Mouse (Mus musculus) hindbrain, postnatal 0 days (tissue): Measurements from ENCODE around the gene Snx27. TPM values are rescaled to one million over a fixed set of nuclear protein-coding genes. Genes with fewer than 3 reads are reported as not detected.

Source experiments
- ATAC-seq: fragments of 200-750 bp; cut with Nextera tagmentation; 2 replicates; pipeline ENCODE4 v1.8.0; 2017; ENCODE audit warnings: mild to moderate bottlenecking, moderate TSS enrichment, moderate library complexity
- DNase-seq: peaks from one replicate; pipeline ENCODE4 v3.0.0-alpha.2; 2015; ENCODE audit warnings: low spot score
- H3K27ac ChIP-seq: fragments of 300-500 bp; sonication (generic); 2 replicates; pipeline ENCODE4 v1.5.1; 2014; ENCODE audit warnings: mild to moderate bottlenecking
- H3K27me3 ChIP-seq: fragments of 300-500 bp; sonication (generic); 2 replicates; pipeline ENCODE4 v1.6.1; 2014; ENCODE audit warnings: low read length, mixed read lengths; ENCODE audit not compliant: insufficient read depth
- H3K36me3 ChIP-seq: fragments of 300-500 bp; sonication (generic); 2 replicates; pipeline ENCODE4 v1.6.1; 2014; ENCODE audit warnings: low read length, mixed read lengths; ENCODE audit not compliant: insufficient read depth
- H3K4me1 ChIP-seq: fragments of 300-500 bp; sonication (generic); 2 replicates; pipeline ENCODE4 v1.6.1; 2014; ENCODE audit warnings: antibody characterized with exemption, low read length, mixed read lengths; ENCODE audit not compliant: insufficient read depth
- H3K4me2 ChIP-seq: fragments of 300-500 bp; sonication (generic); 2 replicates; pipeline ENCODE4 v1.6.1; 2014; ENCODE audit warnings: low read depth, mild to moderate bottlenecking, low read length, moderate library complexity, mixed read lengths
- H3K4me3 ChIP-seq: fragments of 300-500 bp; sonication (generic); 2 replicates; pipeline ENCODE4 v1.5.1; 2014; ENCODE audit warnings: low read length
- H3K9ac ChIP-seq: fragments of 300-500 bp; sonication (generic); replicated peaks from 2 replicates; pipeline ENCODE4 v1.6.1; 2014; ENCODE audit warnings: mild to moderate bottlenecking, low read length, moderate library complexity, mixed read lengths
- H3K9me3 ChIP-seq: fragments of 300-500 bp; sonication (generic); 2 replicates; pipeline ENCODE4 v1.6.1; 2016; ENCODE audit warnings: low read length, mixed read lengths
- CTCF ChIP-seq: IDR thresholded peaks from 2 replicates; pipeline ENCODE4 v1.5.1; 2016; ENCODE audit warnings: antibody characterized with exemption, control low read depth, low read depth
- WGBS: fragments of 180-500 bp; shearing (Covaris S2); extraction: QIAGEN DNeasy Blood & Tissue Kit; methylation state at CpG from one replicate; pipeline ENCODE4 v1.1.7; 2014; 5-methylcytosine and 5-hydroxymethylcytosine counted together
- polyA plus RNA-seq: library from polyadenylated mRNA; unstranded; fragments of >200 nt; fragmentation: Nextera tagmentation; extraction: Ambion mirVana; gene quantifications from 2 replicates; pipeline ENCODE4 v1.2.1, GENCODE M21; 2015
- total RNA-seq: library from RNA; depleted of rRNA; stranded (reverse); fragments of >200 nt; gene quantifications from 2 replicates; pipeline ENCODE4 v1.2.3, GENCODE M21; 2014

Gene Snx27
- total and polyA plus RNA-seq, 2 experiments from 2014 or later: 71.3 to 81.7 TPM

- peaks cover 5% of the 10 kb centered on the region; the same call in 1 of the 2 replicates for H3K36me3 ChIP-seq
- ATAC-seq (no peak), DNase-seq (no peak)
- WGBS: 79% methylated on average over 4 of the region's 4 CpGs
- no peak overlapping the region for H3K9ac ChIP-seq
- no peak overlapping the region for H3K4me2 ChIP-seq
- no peaks in the 10 kb centered on the region for H3K4me1 ChIP-seq
- no peak for TF ChIP-seq CTCF
- H3K4me3 ChIP-seq: no peak overlapping the region
- no peaks in the 10 kb centered on the region for H3K27me3 ChIP-seq
- no peak overlapping the region for H3K27ac ChIP-seq
- H3K9me3 ChIP-seq: no peaks in the 10 kb centered on the region
Measured at GRCm38 (mm10) chr3:94497162-94497561, 85.4 kb downstream of the Snx27 start.

- no peak overlapping the region for H3K9ac ChIP-seq
- peaks cover 27% of the 10 kb centered on the region for H3K4me1 ChIP-seq
- H3K27ac ChIP-seq: no peak overlapping the region
- TF ChIP-seq CTCF: no peak
- H3K36me3 ChIP-seq: peaks cover 26% of the 10 kb centered on the region; the same call in 1 of the 2 replicates
- H3K4me2 ChIP-seq: no peak overlapping the region
- no peaks in the 10 kb centered on the region for H3K9me3 ChIP-seq
- ATAC-seq (no peak), DNase-seq (no peak)
- WGBS: 62% methylated on average over 6 of the region's 6 CpGs
- H3K4me3 ChIP-seq: no peak overlapping the region
- no peaks in the 10 kb centered on the region for H3K27me3 ChIP-seq
Measured at GRCm38 (mm10) chr3:94487581-94487980, 94.9 kb downstream of the Snx27 start.

- WGBS: 32% methylated on average over 7 of the region's 7 CpGs
- TF ChIP-seq CTCF: no peak
- Histone ChIP-seq H3K27me3 (no peaks in the 10 kb centered on the region), H3K9me3 (no peaks in the 10 kb centered on the region), H3K4me1 (peaks cover 32% of the 10 kb centered on the region), H3K36me3 (peaks cover 22% of the 10 kb centered on the region; the same call in 1 of the 2 replicates), H3K4me2 (no peak overlapping the region), H3K4me3 (no peak overlapping the region), H3K27ac (no peak overlapping the region), H3K9ac (no peak overlapping the region)
- DNase-seq (no peak), ATAC-seq (no peak)
Measured at GRCm38 (mm10) chr3:94485922-94486321, 96.6 kb downstream of the Snx27 start.

- 7% methylated on average over 20 of the region's 20 CpGs for whole genome bisulfite sequencing
- Histone ChIP-seq H3K9me3 (no peaks in the 10 kb centered on the region), H3K4me1 (peaks cover 32% of the 10 kb centered on the region), H3K4me3 (no peak overlapping the region), H3K4me2 (peak overlapping the region; percentile 40), H3K36me3 (peaks cover 18% of the 10 kb centered on the region; the same call in 1 of the 2 replicates), H3K9ac (no peak overlapping the region), H3K27ac (peak overlapping the region; percentile 77), H3K27me3 (no peaks in the 10 kb centered on the region)
- TF ChIP-seq CTCF: no peak
- ATAC-seq (peak; percentile 93), DNase-seq (peak; percentile 96)
Measured at GRCm38 (mm10) chr3:94483790-94484439, 98.6 kb downstream of the Snx27 start.

GRCm38 (mm10) chr3:94482764-94483385 lies 99.6 kb downstream of the Snx27 start:
- DNase-seq: no peak
- H3K27ac ChIP-seq: peak overlapping the region; percentile 26
- no peak for TF ChIP-seq CTCF
- no peak overlapping the region for H3K9ac ChIP-seq
- 78% methylated on average over 17 of the region's 17 CpGs for WGBS
- H3K4me1 ChIP-seq: peaks cover 32% of the 10 kb centered on the region
- H3K36me3 ChIP-seq: peaks cover 13% of the 10 kb centered on the region; the same call in 1 of the 2 replicates
- no peak for ATAC-seq
- no peaks in the 10 kb centered on the region for H3K27me3 ChIP-seq
- no peaks in the 10 kb centered on the region for H3K9me3 ChIP-seq
- no peak overlapping the region for H3K4me2 ChIP-seq
- no peak overlapping the region for H3K4me3 ChIP-seq

- peaks cover 32% of the 10 kb centered on the region for H3K4me1 ChIP-seq
- ATAC-seq: no peak
- no peaks in the 10 kb centered on the region for H3K9me3 ChIP-seq
- no peak overlapping the region for H3K9ac ChIP-seq
- DNase-seq: no peak
- no peaks in the 10 kb centered on the region for H3K27me3 ChIP-seq
- no peaks in the 10 kb centered on the region for H3K36me3 ChIP-seq
- no peak overlapping the region for H3K4me3 ChIP-seq
- WGBS: 67% methylated on average over 4 of the region's 4 CpGs
- TF ChIP-seq CTCF: no peak
- no peak overlapping the region for H3K4me2 ChIP-seq
- H3K27ac ChIP-seq: no peak overlapping the region
Measured at GRCm38 (mm10) chr3:94481429-94481828, 101.1 kb downstream of the Snx27 start.
